ENCODE assay signal across 8 mouse cellular contexts in genomic region chr13:49644731-49645529, GRCm38 (mm10). TPM values are rescaled to one million over a fixed set of nuclear protein-coding genes. Genes with fewer than 3 reads are reported as not detected.
A peak's percentile ranks its signal among the peaks of the same experiment; 100 is the strongest.
DNase-seq lines count a peak whose midpoint lies in the region; ATAC-seq and TF ChIP-seq lines count a peak whose summit lies in the region.

No protein-coding gene starts in this region.

- peak; percentile 64 for TF ChIP-seq CTCF in lung, postnatal 0 days (IDR thresholded peaks at IDR 0.05)

- DNase-seq in A20 (ENCODE audit: low read depth, low spot score): peak; percentile 43
- peak; percentile 61 for DNase-seq in c-Kit-positive CD71-positive TER-119-positive erythroid progenitor cells, embryonic 14.5 days (ENCODE audit: low spot score)
- DNase-seq in lung, postnatal 0 days (ENCODE audit: low spot score): peak; percentile 89
- DNase-seq in adrenal gland, adult 2 months: no peak
- no peak for DNase-seq in spleen, adult 18-20 months
- DNase-seq in adrenal gland, postnatal 10 days: no peak

- no peak overlapping the region for H3K4me3 ChIP-seq in heart, embryonic 12.5 days
- no peak overlapping the region for H3K4me3 ChIP-seq in heart, embryonic 11.5 days (ENCODE audit: low read depth, low read length)
- H3K4me3 ChIP-seq in lung, postnatal 0 days (ENCODE audit: low read depth, low read length): no peak overlapping the region

- TF ChIP-seq EP300 in lung, postnatal 0 days (IDR thresholded peaks at IDR 0.05): peak; percentile 73

- peak overlapping the region; percentile 44; the same call in 1 of the 2 replicates for H3K27ac ChIP-seq in heart, embryonic 12.5 days (ENCODE audit: poor library complexity, severe bottlenecking)
- no peak overlapping the region for H3K27ac ChIP-seq in heart, embryonic 11.5 days (ENCODE audit: low read depth, low read length)
- no peak overlapping the region for H3K27ac ChIP-seq in lung, postnatal 0 days (ENCODE audit: low read length)

- no peak overlapping the region for H3K4me2 ChIP-seq in heart, embryonic 12.5 days
- H3K4me2 ChIP-seq in heart, embryonic 11.5 days: no peak overlapping the region
- H3K4me2 ChIP-seq in lung, postnatal 0 days (replicated peaks; ENCODE audit: low read depth, low read length): no peak overlapping the region

- WGBS in heart, embryonic 12.5 days: 68% methylated on average over 2 of the region's 2 CpGs
- 81% methylated on average over 2 of the region's 2 CpGs for WGBS in heart, embryonic 11.5 days (ENCODE audit: insufficient replicate concordance)
- WGBS in lung, postnatal 0 days: 51% methylated on average over 2 of the region's 2 CpGs

- ATAC-seq in heart, embryonic 12.5 days (ENCODE audit: insufficient number of reproducible peaks, low FRiP score): no peak
- ATAC-seq in heart, embryonic 11.5 days (replicated peaks; ENCODE audit: insufficient number of reproducible peaks, low FRiP score, low TSS enrichment): no peak
- peak; percentile 73 for ATAC-seq in lung, postnatal 0 days

- no peaks in the 10 kb centered on the region for H3K9me3 ChIP-seq in heart, embryonic 12.5 days (replicated peaks)
- no peaks in the 10 kb centered on the region for H3K9me3 ChIP-seq in heart, embryonic 11.5 days (replicated peaks; ENCODE audit: control insufficient read depth, low read length)
- no peaks in the 10 kb centered on the region for H3K9me3 ChIP-seq in lung, postnatal 0 days (ENCODE audit: low read length)

- peaks cover 3% of the 10 kb centered on the region; the same call in 1 of the 2 replicates for H3K36me3 ChIP-seq in heart, embryonic 12.5 days
- H3K36me3 ChIP-seq in heart, embryonic 11.5 days (ENCODE audit: control insufficient read depth, insufficient read depth, low read length): no peaks in the 10 kb centered on the region
- H3K36me3 ChIP-seq in lung, postnatal 0 days (ENCODE audit: insufficient read depth, low read length): no peaks in the 10 kb centered on the region

- no peak overlapping the region for H3K9ac ChIP-seq in heart, embryonic 12.5 days
- H3K9ac ChIP-seq in heart, embryonic 11.5 days (ENCODE audit: low read depth, low read length): no peak overlapping the region
- no peak overlapping the region for H3K9ac ChIP-seq in lung, postnatal 0 days (replicated peaks; ENCODE audit: low read depth)

- no peaks in the 10 kb centered on the region; the same call in 1 of the 2 replicates for H3K4me1 ChIP-seq in heart, embryonic 12.5 days (replicated peaks)
- H3K4me1 ChIP-seq in heart, embryonic 11.5 days (ENCODE audit: control insufficient read depth, insufficient read depth, low read length): no peaks in the 10 kb centered on the region
- H3K4me1 ChIP-seq in lung, postnatal 0 days (ENCODE audit: insufficient read depth, low read depth, low read length): no peaks in the 10 kb centered on the region

- H3K27me3 ChIP-seq in heart, embryonic 12.5 days (replicated peaks): no peaks in the 10 kb centered on the region
- H3K27me3 ChIP-seq in heart, embryonic 11.5 days (ENCODE audit: control insufficient read depth, insufficient read depth, low read length): no peaks in the 10 kb centered on the region
- no peaks in the 10 kb centered on the region for H3K27me3 ChIP-seq in lung, postnatal 0 days (replicated peaks; ENCODE audit: insufficient read depth, low read length)

RNA-seq across cellular contexts. Expression of gene Cenpp, which starts 7.7 kb away (rescaled TPM):
- polyA plus RNA-seq in heart, embryonic 12.5 days (2016; fragmentation: Nextera tagmentation; extraction: Ambion mirVana): 26.4 and 27.9 TPM in 2 replicates
- 29.1 and 29.5 TPM in 2 replicates for polyA plus RNA-seq in heart, embryonic 11.5 days (2014; fragmentation: Nextera tagmentation; extraction: Ambion mirVana)
- polyA plus RNA-seq in lung, postnatal 0 days (2015; fragmentation: Nextera tagmentation; extraction: Ambion mirVana): 3.8 and 3.9 TPM in 2 replicates
- 1 to 10 TPM in 1 of 2 experiments, under 1 TPM in 1; 0.79 to 1.0 TPM for total RNA-seq in adrenal gland, adult 2 months (2021)
- 0.12 and 0.39 TPM in 2 replicates for polyA plus RNA-seq in adrenal gland, adult 2 months (2012; rRNA removed)
- 1 to 10 TPM; 5.1 to 5.8 TPM for total RNA-seq in adrenal gland, postnatal 10 days (2021)

RNA-seq across cellular contexts. Expression of gene Nol8, which starts 7.9 kb away (rescaled TPM):
- polyA plus RNA-seq in heart, embryonic 12.5 days (2016; fragmentation: Nextera tagmentation; extraction: Ambion mirVana): 14.4 and 16.3 TPM in 2 replicates
- 12.6 and 17.1 TPM in 2 replicates for polyA plus RNA-seq in heart, embryonic 11.5 days (2014; fragmentation: Nextera tagmentation; extraction: Ambion mirVana)
- polyA plus RNA-seq in lung, postnatal 0 days (2015; fragmentation: Nextera tagmentation; extraction: Ambion mirVana): 9.1 and 11.1 TPM in 2 replicates
- 10 to 100 TPM; 21.7 to 33.0 TPM for total RNA-seq in adrenal gland, adult 2 months (2021)
- 0.19 and 0.22 TPM in 2 replicates for polyA plus RNA-seq in adrenal gland, adult 2 months (2012; rRNA removed)
- 10 to 100 TPM; 18.7 to 19.1 TPM for total RNA-seq in adrenal gland, postnatal 10 days (2021)

RNA-seq across cellular contexts. Expression of gene Iars, which starts 37.0 kb away (rescaled TPM):
- 67.8 and 68.2 TPM in 2 replicates for polyA plus RNA-seq in heart, embryonic 12.5 days (2016; fragmentation: Nextera tagmentation; extraction: Ambion mirVana)
- polyA plus RNA-seq in heart, embryonic 11.5 days (2014; fragmentation: Nextera tagmentation; extraction: Ambion mirVana): 69.6 and 78.1 TPM in 2 replicates
- polyA plus RNA-seq in lung, postnatal 0 days (2015; fragmentation: Nextera tagmentation; extraction: Ambion mirVana): 15.1 and 16.5 TPM in 2 replicates
- 10 to 100 TPM; 65.8 to 78.3 TPM for total RNA-seq in adrenal gland, adult 2 months (2021)
- polyA plus RNA-seq in adrenal gland, adult 2 months (2012; rRNA removed): 6.6 and 9.3 TPM in 2 replicates
- total RNA-seq in adrenal gland, postnatal 10 days (2021): 10 to 100 TPM; 59.5 to 61.3 TPM

RNA-seq across cellular contexts. Expression of gene Ogn, which starts 37.1 kb away (rescaled TPM):
- 10.3 and 10.6 TPM in 2 replicates for polyA plus RNA-seq in heart, embryonic 12.5 days (2016; fragmentation: Nextera tagmentation; extraction: Ambion mirVana)
- polyA plus RNA-seq in heart, embryonic 11.5 days (2014; fragmentation: Nextera tagmentation; extraction: Ambion mirVana): 3.5 and 5.7 TPM in 2 replicates
- 79.1 and 79.9 TPM in 2 replicates for polyA plus RNA-seq in lung, postnatal 0 days (2015; fragmentation: Nextera tagmentation; extraction: Ambion mirVana)
- 10 to 100 TPM; 60.1 to 64.3 TPM for total RNA-seq in adrenal gland, adult 2 months (2021)
- 2.1 and 3.2 TPM in 2 replicates for polyA plus RNA-seq in adrenal gland, adult 2 months (2012; rRNA removed)
- total RNA-seq in adrenal gland, postnatal 10 days (2021): 10 to 100 TPM; 41.6 to 46.9 TPM

Comparison
In these comparisons a context has a peak if more than half of its experiments do, and no peak if none do; other contexts are left out.
1. DNase-seq: peak in A20 (single experiment), c-Kit-positive CD71-positive TER-119-positive erythroid progenitor cells, embryonic 14.5 days (single experiment) and lung, postnatal 0 days (single experiment); none in adrenal gland, adult 2 months (single experiment), spleen, adult 18-20 months (0 of 2) and adrenal gland, postnatal 10 days (single experiment).